Mouse (Mus musculus) testis, adult 2 months (tissue): ENCODE measurements around the gene Ubox5.

Experiments used
- CTCF ChIP-seq: fragments of 200-500 bp; IDR thresholded peaks from 2 replicates; pipeline ENCODE4 v1.5.1; 2012; ENCODE audit warnings: low read depth, mild to moderate bottlenecking, inconsistent platforms, low read length, moderate library complexity; ENCODE audit not compliant: control insufficient read depth, insufficient read depth, insufficient replicate concordance
- POLR2A ChIP-seq: fragments of 200-500 bp; IDR thresholded peaks from 2 replicates; pipeline ENCODE4 v1.6.1; 2012; ENCODE audit warnings: low read depth, mild to moderate bottlenecking, inconsistent platforms, low read length, moderate library complexity; ENCODE audit not compliant: control insufficient read depth

DNA sequence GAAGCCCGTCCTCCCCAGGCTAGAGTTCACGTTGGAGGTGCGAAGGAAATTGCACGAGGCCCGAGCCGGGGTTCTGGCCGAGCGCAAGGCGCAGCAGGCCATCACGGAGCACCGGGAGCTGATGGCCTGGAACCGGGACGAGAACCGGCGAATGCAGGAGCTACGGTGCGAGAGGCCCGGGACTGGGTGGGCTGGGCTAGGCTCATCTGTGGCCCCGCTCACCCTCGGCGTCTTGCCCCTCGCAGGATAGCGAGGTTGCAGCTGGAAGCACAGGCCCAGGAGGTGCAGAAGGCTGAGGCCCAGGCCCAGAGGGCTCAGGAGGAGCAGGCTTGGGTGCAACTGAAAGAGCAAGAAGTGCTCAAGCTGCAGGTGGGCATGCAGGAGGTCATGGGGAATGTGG is 65.8 kb downstream of the Ubox5 start:
- TF ChIP-seq CTCF (no peak), POLR2A (no peak)
